Mouse (Mus musculus): Measurements from ENCODE around the gene Asna1.

- TF ChIP-seq MYOG (IDR thresholded peaks at IDR 0.05; ENCODE audit: control insufficient read depth, extremely low read depth, insufficient read length) (no peak), USF1 (IDR thresholded peaks at IDR 0.05; ENCODE audit: low read depth) (no peak), CEBPB (IDR thresholded peaks at IDR 0.05; ENCODE audit: low read depth) (no peak), CTCF (IDR thresholded peaks at IDR 0.05; ENCODE audit: control insufficient read depth, insufficient read depth, insufficient read length) (no peak), MAX (IDR thresholded peaks at IDR 0.05) (no peak), MYOD1 (IDR thresholded peaks at IDR 0.05; ENCODE audit: control insufficient read depth, insufficient read length, low read depth) (no peak), FOSL1 (IDR thresholded peaks at IDR 0.05; ENCODE audit: insufficient read depth, low read length, poor library complexity, severe bottlenecking) (no peak)
Observed at GRCm38 (mm10) chr8:84976763-84977434, 48.2 kb downstream of the Asna1 start.
